ENCODE assay signal across 8 mouse cellular contexts in genomic region chr4:62591326-62591725, GRCm38 (mm10). TPM values are rescaled to one million over a fixed set of nuclear protein-coding genes. Genes with fewer than 3 reads are reported as not detected.
A peak's percentile ranks its signal among the peaks of the same experiment; 100 is the strongest.
DNase-seq lines count a peak whose midpoint lies in the region; ATAC-seq and TF ChIP-seq lines count a peak whose summit lies in the region.
"Had no signal": no experiment of that assay in that cellular context is flagged by ENCODE, and none has a peak within 500 bp of the region (broad histone marks: within the 10 kb centered on the region; RNA-seq: fewer than 3 reads in every experiment).

No protein-coding gene starts in this region.

- H3K27ac ChIP-seq in MEL (ENCODE audit: control insufficient read depth, low read depth, low read length), result no peak overlapping the region
- H3K27ac ChIP-seq in limb, embryonic 14.5 days (replicated peaks; ENCODE audit: low read depth, low read length), result no peak overlapping the region
- H3K27ac ChIP-seq in testis, adult 2 months (ENCODE audit: control insufficient read depth, insufficient read depth, low read depth, low read length), result no peak overlapping the region; the same call in 1 of the 2 replicates
- H3K27ac ChIP-seq: liver, embryonic 14.5 days had no signal

- TF ChIP-seq EP300 in MEL (IDR thresholded peaks at IDR 0.05; ENCODE audit: low read depth in 1 of 2, low read length in 2 of 2), result no peak

- no peaks in the 10 kb centered on the region for H3K36me3 ChIP-seq in MEL (ENCODE audit: control insufficient read depth in 1 of 2, insufficient read depth in 2 of 2, low read length in 2 of 2)
- H3K36me3 ChIP-seq in limb, embryonic 14.5 days (ENCODE audit: control insufficient read depth, insufficient read depth, low read length), result no peaks in the 10 kb centered on the region
- no peaks in the 10 kb centered on the region for H3K36me3 ChIP-seq in testis, adult 2 months (ENCODE audit: control insufficient read depth, insufficient read depth, low read length)

- ATAC-seq in limb, embryonic 14.5 days (ENCODE audit: low FRiP score, low read depth), result no peak
- ATAC-seq in erythroid progenitor cell, adult 5-6 weeks (replicated peaks; ENCODE audit: low FRiP score, poor library complexity, severe bottlenecking), result no peak

- no peak for TF ChIP-seq RAD21 in MEL (IDR thresholded peaks at IDR 0.05; ENCODE audit: low read depth, low read length)

- no peaks in the 10 kb centered on the region for H3K4me1 ChIP-seq in MEL (ENCODE audit: control insufficient read depth in 1 of 2, insufficient read depth in 2 of 2, low read length in 2 of 2)
- H3K4me1 ChIP-seq in limb, embryonic 14.5 days (ENCODE audit: control insufficient read depth, insufficient read depth, low read length), result peaks cover 2% of the 10 kb centered on the region; the same call in 1 of the 2 replicates
- no peaks in the 10 kb centered on the region; the same call in 1 of the 2 replicates for H3K4me1 ChIP-seq in testis, adult 2 months (ENCODE audit: control insufficient read depth, insufficient read depth, low read length)

- H3K4me2 ChIP-seq in limb, embryonic 14.5 days (replicated peaks; ENCODE audit: low read depth, low read length, severe bottlenecking), result no peak overlapping the region

- no peak overlapping the region for H3K9ac ChIP-seq in MEL (ENCODE audit: control insufficient read depth, low read depth, low read length, poor library complexity, severe bottlenecking)
- no peak overlapping the region for H3K9ac ChIP-seq in limb, embryonic 14.5 days (ENCODE audit: low read depth, low read length, severe bottlenecking)
- H3K9ac ChIP-seq: liver, embryonic 14.5 days had no signal

- peaks cover 0 to 2% of the 10 kb centered on the region in 2 experiments; a peak in 1 of 4 replicates for H3K27me3 ChIP-seq in MEL (ENCODE audit: control insufficient read depth in 1 of 2, insufficient read depth in 2 of 2, low read length in 2 of 2)
- H3K27me3 ChIP-seq in limb, embryonic 14.5 days (ENCODE audit: control insufficient read depth, insufficient read depth, low read length), result no peaks in the 10 kb centered on the region
- H3K27me3 ChIP-seq in testis, adult 2 months (ENCODE audit: control insufficient read depth, insufficient read depth, low read length), result no peaks in the 10 kb centered on the region

- no peak for TF ChIP-seq CTCF in MEL (IDR thresholded peaks at IDR 0.05 in 2 of 3, conservative IDR thresholded peaks at IDR 0.05 in 1 of 3; ENCODE audit: control insufficient read depth in 1 of 3, insufficient read depth in 1 of 3, low read depth in 2 of 3, low read length in 3 of 3, poor library complexity in 1 of 3, severe bottlenecking in 1 of 3)
- no peak for TF ChIP-seq CTCF in testis, adult 2 months (IDR thresholded peaks at IDR 0.05; ENCODE audit: control insufficient read depth, insufficient read depth, insufficient replicate concordance, low read depth, low read length)

- no peaks in the 10 kb centered on the region for H3K79me2 ChIP-seq in MEL (ENCODE audit: control insufficient read depth, insufficient read depth, low read length, poor library complexity)

- WGBS in limb, embryonic 14.5 days, result 6% methylated on average over 11 of the region's 11 CpGs

- TF ChIP-seq POLR2A in MEL (IDR thresholded peaks at IDR 0.05; ENCODE audit: control insufficient read depth in 1 of 2, insufficient read depth in 1 of 2, low read depth in 1 of 2, low read length in 2 of 2, poor library complexity in 1 of 2), result no peak
- no peak for TF ChIP-seq POLR2A in limb, embryonic 14.5 days (IDR thresholded peaks at IDR 0.05; ENCODE audit: borderline replicate concordance, extremely low read depth, insufficient read depth, insufficient read length)
- TF ChIP-seq POLR2A in testis, adult 2 months (IDR thresholded peaks at IDR 0.05; ENCODE audit: control insufficient read depth, low read depth, low read length), result no peak

- no peaks in the 10 kb centered on the region for H3K9me3 ChIP-seq in MEL (replicated peaks; ENCODE audit: insufficient read depth, low read length)
- no peaks in the 10 kb centered on the region for H3K9me3 ChIP-seq in limb, embryonic 14.5 days (ENCODE audit: control insufficient read depth, low read length)

- intact Hi-C loops in heart, postnatal 36 days (cut with DNase I), result no loop called here

- no peak for DNase-seq in MEL (ENCODE audit: low read depth, low spot score)
- peak; percentile 56 for DNase-seq in embryo, embryonic 9.5 days (ENCODE audit: extremely low spot score)
- DNase-seq in heart, postnatal 36 days, result peak; percentile 45 to 61
- peak; percentile 41 for DNase-seq in limb, embryonic 14.5 days (ENCODE audit: low spot score)
- DNase-seq in right cerebral cortex, adult 18-20 months, result no peak

- no peak overlapping the region for H3K4me3 ChIP-seq in MEL (ENCODE audit: control insufficient read depth in 1 of 2, insufficient read depth in 1 of 2, low read depth in 2 of 2, low read length in 2 of 2)
- H3K4me3 ChIP-seq in limb, embryonic 14.5 days (replicated peaks; ENCODE audit: low read length), result no peak overlapping the region
- peak overlapping the region; percentile 20 for H3K4me3 ChIP-seq in testis, adult 2 months (ENCODE audit: control insufficient read depth, low read depth, low read length)

TF ChIP-seq in MEL, 35 proteins besides CTCF, POLR2A, EP300 and RAD21:
- TF ChIP-seq CHD1 (IDR thresholded peaks at IDR 0.05; ENCODE audit: low read depth, low read length) (no peak), USF1 (IDR thresholded peaks at IDR 0.05; ENCODE audit: low read depth, low read length) (peak; percentile 29; the same call in 1 of the 2 replicates)

RNA-seq across cellular contexts. Expression of gene Rgs3, which starts 31.7 kb away (rescaled TPM):
- total RNA-seq in MEL (2012; rRNA removed), result not detected in 2 replicates
- polyA plus RNA-seq in MEL (2012; ENCODE audit: insufficient read depth in 1 of 2, insufficient read length in 2 of 2, low read depth in 1 of 2, low replicate concordance in 2 of 2, missing spikeins in 1 of 2), result not detected
- total RNA-seq in heart, postnatal 36 days (2021), result 10 to 100 TPM; 26.8 to 37.1 TPM
- 67.6 and 68.2 TPM in 2 replicates for polyA plus RNA-seq in limb, embryonic 14.5 days (2012; rRNA removed)
- 37.6 and 40.2 TPM in 2 replicates for polyA plus RNA-seq in limb, embryonic 14.5 days (2014; fragmentation: Nextera tagmentation; extraction: Ambion mirVana)
- 65.5 and 75.4 TPM in 2 replicates for polyA plus RNA-seq in testis, adult 2 months (2012; rRNA removed)
- 6.5 TPM in 1 of 2 replicates, not detected in the other for total RNA-seq in erythroid progenitor cell, adult 5-6 weeks (2015; ENCODE audit: low replicate concordance)
- total RNA-seq in erythroid progenitor cell, adult 5-6 weeks (2017; ENCODE audit: low replicate concordance), result 0.30 and 4.1 TPM in 2 replicates

Comparison
In these comparisons a context has a peak if more than half of its experiments do, and no peak if none do; other contexts are left out.
1. DNase-seq: peak in embryo, embryonic 9.5 days (single experiment), heart, postnatal 36 days (2 of 2) and limb, embryonic 14.5 days (single experiment); none in MEL (single experiment) and right cerebral cortex, adult 18-20 months (single experiment).